Mouse (Mus musculus) left cerebral cortex, postnatal 10 days (tissue): ENCODE data around the gene Lhfpl4. TPM values are rescaled to one million over a fixed set of nuclear protein-coding genes. Genes with fewer than 3 reads are reported as not detected.

Experiments used
- DNase-seq, 2 experiments: peaks; one replicate each; pipeline ENCODE4 v3.0.0; 2021 to 2022; ENCODE audit warnings: low spot score in 2 of 2, mixed read lengths in 1 of 2; ENCODE audit errors: extremely low spot score in 1 of 2
- intact Hi-C: fragments of 180-260 bp; cut with DNase I; formaldehyde crosslinking; loops from one replicate; pipeline ENCODE4 v1.15.1; 2025
- total RNA-seq, 2 experiments: library from RNA; stranded (reverse); gene quantifications; 2 replicates each; pipeline ENCODE4 v1.2.3; 2021

The Lhfpl4 gene
- total RNA-seq = 100 to 1,000 TPM; 104 to 111 TPM

- intact Hi-C loops = loop anchor here (2.0 kb wide), 1 partner anchor 42 kb away; the partner anchor contains the start of gene Mtmr14
- peak; percentile 49 to 68 for DNase-seq
Measured at GRCm38 (mm10) chr6:113194841-113195595, at the start of gene Lhfpl4. Gene Lhfpl4, minus strand, starts transcription at chr6:113195384.

DNA sequence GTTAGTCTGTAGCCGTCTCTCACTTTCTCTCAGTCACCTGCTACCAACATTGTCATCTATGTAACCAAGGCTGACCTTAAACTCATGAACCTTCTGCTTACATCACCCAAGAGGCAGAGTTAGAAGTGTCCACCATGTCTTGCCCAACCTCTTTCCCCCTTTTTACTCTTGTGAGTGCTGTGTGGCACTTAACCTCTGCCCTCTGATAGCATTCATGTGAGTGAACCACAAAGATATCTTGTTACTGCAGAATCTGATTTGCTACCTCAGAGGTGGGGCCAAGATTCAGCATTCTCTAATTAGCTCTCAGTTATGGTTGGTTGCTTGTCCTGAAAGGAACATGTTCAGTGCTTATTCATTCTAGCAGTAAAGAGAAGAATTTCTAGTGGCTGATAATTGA lies 47.6 kb upstream of the Lhfpl4 start:
- intact Hi-C loops = no loop called here

DNA sequence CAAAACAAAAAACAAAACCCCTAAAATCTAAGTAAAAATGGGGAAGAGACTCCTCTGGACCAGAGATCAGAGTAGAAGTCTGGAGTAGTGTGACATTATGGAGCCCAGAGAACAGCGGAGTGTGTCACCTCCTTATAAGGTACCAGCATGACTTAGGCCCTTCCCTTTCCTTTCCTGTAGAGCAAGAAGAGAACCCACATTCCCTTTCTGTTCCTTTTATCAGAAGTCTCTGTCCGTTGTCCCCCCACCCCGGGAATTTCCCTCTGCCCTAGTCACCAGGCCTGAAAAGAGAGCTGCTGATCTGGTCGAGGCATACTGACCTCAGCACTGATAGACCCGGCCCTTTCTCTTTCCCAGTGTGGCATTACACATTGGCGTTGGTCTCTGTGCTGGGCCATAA lies 43.3 kb upstream of the Lhfpl4 start:
- no peak for DNase-seq
- intact Hi-C loops = no loop called here

More for the DNA sequence above, 47.6 kb upstream of the Lhfpl4 start:
- DNase-seq = no peak

- DNase-seq = peak; percentile 98 to 100
- intact Hi-C loops = loop anchor here (2.0 kb wide), 1 partner anchor 43 kb away; the partner anchor contains the start of gene Lhfpl4
Measured at GRCm38 (mm10) chr6:113237542-113238270, 42.5 kb upstream of the Lhfpl4 start, which contains the start of gene Mtmr14. Gene Mtmr14, plus strand, starts transcription at chr6:113237843.

DNA sequence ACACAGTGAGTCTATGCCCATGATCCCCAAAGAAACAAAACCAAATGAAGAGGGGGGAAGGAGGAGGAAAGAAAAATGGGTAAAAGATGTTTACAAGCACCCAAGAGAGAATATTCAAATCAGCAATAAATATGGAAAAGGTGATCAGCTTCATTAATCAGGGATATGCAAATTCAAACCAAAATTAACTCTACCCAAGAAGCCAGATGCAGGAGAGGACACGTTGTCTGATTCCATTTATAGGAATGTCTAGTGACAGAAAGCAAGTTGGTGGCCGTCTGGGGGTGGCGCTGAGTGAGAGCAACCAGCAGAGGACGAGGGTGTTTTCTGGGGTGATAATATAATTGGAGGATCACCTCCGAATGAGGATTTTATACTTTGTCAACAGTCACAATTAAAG lies 40.0 kb upstream of the Lhfpl4 start:
- DNase-seq = no peak
- intact Hi-C loops = no loop called here

GRCm38 (mm10) chr6:113226705-113227104 lies 31.5 kb upstream of the Lhfpl4 start:
- DNase-seq = no peak
- intact Hi-C loops = no loop called here

- no peak for DNase-seq
- intact Hi-C loops = no loop called here
Measured at GRCm38 (mm10) chr6:113225798-113226197, 30.6 kb upstream of the Lhfpl4 start.

DNA sequence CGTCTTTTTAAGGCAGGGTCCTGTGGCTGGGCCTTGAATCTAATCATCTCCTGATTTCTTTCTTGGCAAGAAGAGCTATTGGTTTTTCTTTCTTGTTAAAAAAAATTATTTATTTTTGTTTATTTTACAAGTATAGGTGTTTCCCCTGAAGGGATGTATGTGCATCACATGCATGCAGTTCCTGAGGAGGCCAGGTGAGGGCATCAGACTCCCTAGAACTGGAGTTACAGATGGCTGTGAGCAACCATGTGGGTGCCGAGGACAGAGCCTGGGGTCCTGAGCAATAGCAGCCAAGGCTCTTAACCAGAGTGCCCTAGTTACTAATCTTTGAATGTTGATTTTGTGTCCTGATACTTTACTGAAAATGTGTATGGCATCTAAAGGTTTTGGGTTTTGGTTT lies 21.1 kb upstream of the Lhfpl4 start:
- intact Hi-C loops = no loop called here
- no peak for DNase-seq

DNA sequence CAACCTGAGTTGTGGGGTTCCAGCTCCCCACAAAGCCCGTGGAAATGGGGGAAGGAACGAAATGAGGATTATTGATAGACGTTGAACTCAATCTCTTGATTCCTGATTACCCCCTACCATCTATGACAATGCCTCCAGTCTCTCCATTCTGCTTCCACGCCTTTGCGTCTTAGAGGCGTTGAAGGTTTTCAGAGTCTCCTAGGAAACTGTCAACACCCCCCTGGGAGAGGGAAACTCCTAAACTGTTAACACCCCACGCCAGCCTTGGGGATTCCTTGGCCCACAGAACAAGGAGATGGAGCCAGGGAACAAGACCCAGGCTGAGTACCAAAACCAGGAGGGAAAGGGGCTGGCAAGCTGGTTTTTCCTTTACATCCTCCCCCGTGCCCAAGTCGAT lies 410 bp upstream of the Lhfpl4 start:
- intact Hi-C loops = loop anchor here (2.0 kb wide), 1 partner anchor 41 kb away; the partner anchor contains the start of gene Mtmr14
- no peak for DNase-seq

DNA sequence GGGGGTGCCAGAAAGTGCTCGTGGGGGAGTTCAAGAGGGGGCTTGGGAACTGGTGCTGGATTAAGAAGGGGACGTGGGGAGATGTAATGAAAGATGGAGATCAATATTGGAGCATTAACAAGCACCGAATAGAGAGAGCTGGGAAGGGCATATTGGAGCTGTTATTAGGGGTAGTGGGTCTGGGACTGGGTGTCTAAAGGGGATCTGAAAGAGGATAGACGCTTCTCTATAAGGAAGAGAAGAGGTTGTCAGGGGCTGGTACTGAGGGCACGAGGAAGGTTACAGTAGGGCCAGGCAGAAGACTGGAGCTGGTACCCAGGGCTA lies 705 bp downstream of the Lhfpl4 start:
- intact Hi-C loops = loop anchor here (2.0 kb wide), 1 partner anchor 42 kb away; the partner anchor contains the start of gene Mtmr14
- DNase-seq = no peak

GRCm38 (mm10) chr6:113193765-113194460 lies 1.3 kb downstream of the Lhfpl4 start:
- peak in 1 of 2 experiments; percentile 67 for DNase-seq

DNA sequence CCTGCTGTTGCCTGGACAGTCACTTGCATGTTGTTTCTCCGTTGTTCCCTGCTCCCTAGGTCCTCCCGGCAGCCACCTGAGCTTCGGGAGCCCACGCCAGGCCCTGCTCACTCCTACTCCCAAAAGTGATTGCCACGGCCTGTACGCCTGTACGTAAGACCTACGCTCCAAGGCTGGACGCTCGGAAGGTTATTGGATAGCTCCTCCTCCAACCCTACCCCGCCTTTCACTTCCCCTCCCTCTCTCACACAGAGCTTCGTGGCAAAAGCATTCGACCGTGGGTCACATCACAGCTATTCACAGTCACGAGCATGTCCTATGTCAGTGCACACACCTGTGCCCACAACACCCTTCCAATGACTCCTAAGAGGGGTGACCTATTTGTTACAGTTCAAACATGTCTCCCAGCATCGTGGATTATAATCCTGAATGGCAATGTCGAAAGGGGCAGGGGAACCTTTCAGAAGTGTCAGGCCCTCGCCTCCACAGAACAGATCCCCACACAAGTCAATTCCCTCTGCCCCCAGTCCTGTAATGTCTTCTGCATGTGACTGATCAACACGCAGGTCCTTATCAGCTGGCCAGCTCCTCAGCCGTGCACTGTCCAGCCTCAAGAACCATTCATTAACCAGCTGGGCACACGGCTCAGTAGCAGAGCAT lies 10.2 kb downstream of the Lhfpl4 start:
- intact Hi-C loops = no loop called here
- no peak for DNase-seq

More at GRCm38 (mm10) chr6:113193765-113194460, 1.3 kb downstream of the Lhfpl4 start:
- intact Hi-C loops = loop anchor here (2.0 kb wide), 1 partner anchor 43 kb away; the partner anchor contains the start of gene Mtmr14

- intact Hi-C loops = no loop called here
Measured at GRCm38 (mm10) chr6:113184163-113184562, 11.0 kb downstream of the Lhfpl4 start.

DNA sequence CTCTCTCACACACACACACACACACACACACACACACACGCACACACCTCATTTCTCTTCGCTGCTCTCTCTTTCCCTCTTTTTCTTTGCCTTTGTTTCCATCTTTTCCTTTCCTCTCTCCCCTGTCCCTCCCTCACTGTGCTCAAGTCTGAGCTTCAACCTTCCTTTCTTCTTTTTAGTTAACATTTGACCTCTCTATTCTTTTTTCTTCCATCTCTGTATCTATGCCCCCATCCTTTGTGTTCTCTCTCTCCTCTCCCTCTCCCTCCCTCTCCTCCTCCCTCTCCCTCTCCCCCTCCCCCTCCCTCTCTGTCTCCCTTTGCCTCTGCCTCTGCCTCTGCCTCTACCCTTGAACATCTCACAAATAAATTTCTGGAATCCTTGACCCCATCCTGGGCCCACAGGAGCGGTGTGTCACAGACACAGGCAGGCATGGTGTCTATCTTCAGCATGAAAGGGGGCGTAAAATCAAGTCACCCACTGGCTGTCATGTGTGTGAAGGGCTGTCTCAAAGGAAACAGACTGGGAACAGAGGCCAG lies 15.9 kb downstream of the Lhfpl4 start:
- intact Hi-C loops = no loop called here

More at GRCm38 (mm10) chr6:113184163-113184562, 11.0 kb downstream of the Lhfpl4 start:
- no peak for DNase-seq

GRCm38 (mm10) chr6:113178286-113179194 lies 16.6 kb downstream of the Lhfpl4 start:
- intact Hi-C loops = no loop called here

More for the DNA sequence above, 15.9 kb downstream of the Lhfpl4 start:
- DNase-seq = no peak

DNA sequence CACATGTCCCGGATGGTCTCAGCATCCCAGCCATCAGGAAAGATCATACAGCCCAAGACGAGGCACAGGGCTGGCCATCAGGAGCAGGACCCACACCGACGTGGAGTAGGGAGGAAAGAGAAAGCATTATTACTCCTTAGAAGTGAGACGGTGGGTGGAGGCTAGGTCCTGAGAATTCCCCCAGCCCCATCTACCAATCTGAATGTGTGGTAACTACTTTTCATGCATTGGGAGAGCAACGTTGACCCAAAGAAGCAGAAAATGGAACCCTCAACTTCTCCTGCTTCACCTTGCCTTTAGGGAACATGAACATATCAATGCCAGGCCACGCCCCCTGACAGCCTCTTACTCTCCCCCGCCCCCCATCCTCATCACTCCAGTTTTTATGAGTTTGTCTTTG lies 18.6 kb downstream of the Lhfpl4 start:
- no peak for DNase-seq
- intact Hi-C loops = no loop called here

More at GRCm38 (mm10) chr6:113178286-113179194, 16.6 kb downstream of the Lhfpl4 start:
- DNase-seq = peak; percentile 56 to 65

- intact Hi-C loops = no loop called here
Measured at GRCm38 (mm10) chr6:113175469-113175868, 19.7 kb downstream of the Lhfpl4 start.

More at GRCm38 (mm10) chr6:113175469-113175868, 19.7 kb downstream of the Lhfpl4 start:
- no peak for DNase-seq
